Mouse (Mus musculus) brain, embryonic 18.5 days (tissue): ENCODE measurements at regions not wholly inside any gene's neighbourhood (a gene's known extent, or its start where the extent isn't known, plus 50 kb on each side); places are given as distances from the start of the nearest gene placed in this dataset.

ENCODE experiments used
- DNase-seq: peaks from one replicate; pipeline ENCODE4 v3.0.0-alpha.2; 2012; ENCODE audit warnings: low read depth, low spot score

- no peak for DNase-seq
Observed at GRCm38 (mm10) chr4:131485126-131485825, 352.8 kb downstream of the Ptpru start.

- DNase-seq = no peak
Observed at GRCm38 (mm10) chr4:131486821-131487220, 351.3 kb downstream of the Ptpru start.

GRCm38 (mm10) chr4:131488246-131488645 is 349.8 kb downstream of the Ptpru start:
- DNase-seq = no peak

GRCm38 (mm10) chr4:131489056-131489455 is 349.0 kb downstream of the Ptpru start:
- DNase-seq = no peak

- no peak for DNase-seq
Observed at GRCm38 (mm10) chr4:131491960-131492359, 346.1 kb downstream of the Ptpru start.

- DNase-seq = no peak
Observed at GRCm38 (mm10) chr4:131493726-131494125, 344.4 kb downstream of the Ptpru start.

GRCm38 (mm10) chr4:131496900-131497299 is 341.2 kb downstream of the Ptpru start:
- no peak for DNase-seq

GRCm38 (mm10) chr4:131500928-131501650 is 337.0 kb downstream of the Ptpru start:
- no peak for DNase-seq

- DNase-seq = no peak
Observed at GRCm38 (mm10) chr4:131508154-131508553, 329.9 kb downstream of the Ptpru start.

- DNase-seq = no peak
Observed at GRCm38 (mm10) chr4:131511586-131511985, 326.5 kb downstream of the Ptpru start.

- DNase-seq = no peak
Observed at GRCm38 (mm10) chr4:131512768-131513167, 325.3 kb downstream of the Ptpru start.

GRCm38 (mm10) chr4:131520636-131521306 is 317.3 kb downstream of the Ptpru start:
- DNase-seq = no peak

- DNase-seq = no peak
Observed at GRCm38 (mm10) chr4:131521307-131521651, 316.8 kb downstream of the Ptpru start.

GRCm38 (mm10) chr4:131525236-131525635 is 312.9 kb downstream of the Ptpru start:
- no peak for DNase-seq

GRCm38 (mm10) chr4:131530491-131530890 is 307.6 kb downstream of the Ptpru start:
- DNase-seq = no peak

GRCm38 (mm10) chr4:131531003-131531402 is 307.1 kb downstream of the Ptpru start:
- DNase-seq = no peak

GRCm38 (mm10) chr4:131534831-131535230 is 303.3 kb downstream of the Ptpru start:
- DNase-seq = no peak

- DNase-seq = no peak
Observed at GRCm38 (mm10) chr4:131538237-131538636, 299.9 kb downstream of the Ptpru start.

- DNase-seq = no peak
Observed at GRCm38 (mm10) chr4:131546422-131547200, 291.5 kb downstream of the Ptpru start.

- no peak for DNase-seq
Observed at GRCm38 (mm10) chr4:131549581-131549980, 288.5 kb downstream of the Ptpru start.

- no peak for DNase-seq
Observed at GRCm38 (mm10) chr4:131558513-131558912, 279.6 kb downstream of the Ptpru start.

- no peak for DNase-seq
Observed at GRCm38 (mm10) chr4:131563851-131564250, 274.2 kb downstream of the Ptpru start.
